Mouse (Mus musculus) cortical plate, adult 2 months (tissue): Measurements from ENCODE around the gene Prok1. TPM values are rescaled to one million over a fixed set of nuclear protein-coding genes. Genes with fewer than 3 reads are reported as not detected.

Experiments
- H3K27ac ChIP-seq: fragments of 200-500 bp; 2 replicates; pipeline ENCODE4 v1.5.1; 2012; ENCODE audit warnings: low read length, control low read depth, inconsistent platforms; ENCODE audit not compliant: insufficient read depth
- H3K4me1 ChIP-seq: fragments of 200-500 bp; 2 replicates; pipeline ENCODE4 v1.6.1; 2011; ENCODE audit warnings: low read length; ENCODE audit not compliant: control insufficient read depth, insufficient read depth
- H3K4me3 ChIP-seq: fragments of 200-500 bp; 2 replicates; pipeline ENCODE4 v1.5.1; 2011; ENCODE audit warnings: mild to moderate bottlenecking, low read length, control low read depth; ENCODE audit not compliant: insufficient read depth
- CTCF ChIP-seq: fragments of 200-500 bp; IDR thresholded peaks from 2 replicates; pipeline ENCODE4 v1.5.1; 2011; ENCODE audit warnings: mild to moderate bottlenecking, control low read depth, low read length; ENCODE audit not compliant: insufficient read depth; ENCODE audit errors: extremely low read depth
- POLR2A ChIP-seq: fragments of 200-500 bp; IDR thresholded peaks from 2 replicates; pipeline ENCODE4 v1.6.1; 2011; ENCODE audit warnings: mild to moderate bottlenecking, low read length, control low read depth; ENCODE audit not compliant: insufficient read depth; ENCODE audit errors: extremely low read depth
- polyA plus RNA-seq: library from polyadenylated mRNA; depleted of rRNA; stranded (reverse); fragments of >200 nt; gene quantifications from 2 replicates; pipeline ENCODE4 v1.2.3, GENCODE M21; 2012

The Prok1 gene
- polyA plus RNA-seq, 1 experiment: 0.10 TPM

DNA sequence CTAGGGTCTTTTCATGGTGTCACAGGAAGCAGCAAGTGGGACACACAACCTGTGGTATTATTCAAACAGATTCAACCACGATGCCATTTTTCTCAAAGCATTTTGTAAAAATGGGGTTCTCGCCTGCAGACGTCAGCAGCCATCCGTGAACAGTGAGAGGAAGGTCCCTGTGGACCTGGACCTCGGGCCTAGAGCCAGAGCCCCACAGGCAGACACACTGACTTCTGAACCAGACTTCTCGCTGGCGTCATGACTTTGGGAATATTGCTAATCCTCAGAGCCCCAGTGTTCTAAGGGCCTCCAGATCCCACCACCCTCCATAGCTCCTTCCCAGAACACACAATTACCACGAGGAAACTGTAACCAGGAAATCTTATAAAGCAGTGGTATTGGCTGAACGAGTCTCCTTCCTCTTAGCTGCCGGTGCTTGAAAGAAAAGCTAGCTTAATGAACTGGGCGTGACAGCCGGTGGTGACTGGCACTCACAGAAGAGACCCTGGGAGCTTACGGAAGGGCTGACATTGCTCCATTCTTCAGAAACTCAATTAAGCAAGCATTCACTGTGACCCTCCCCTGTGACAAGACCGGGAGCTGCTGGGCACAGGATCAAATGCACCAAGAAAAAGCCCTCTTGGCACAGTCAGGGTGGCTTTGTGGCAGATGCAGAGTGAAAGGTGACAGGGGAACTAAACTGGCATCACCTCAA, 2.0 kb upstream of the Prok1 start:
- TF ChIP-seq CTCF: no peak
- TF ChIP-seq POLR2A: no peak
- Histone ChIP-seq H3K4me1 (no peaks in the 10 kb centered on the region), H3K27ac (no peak overlapping the region), H3K4me3 (no peak overlapping the region)

DNA sequence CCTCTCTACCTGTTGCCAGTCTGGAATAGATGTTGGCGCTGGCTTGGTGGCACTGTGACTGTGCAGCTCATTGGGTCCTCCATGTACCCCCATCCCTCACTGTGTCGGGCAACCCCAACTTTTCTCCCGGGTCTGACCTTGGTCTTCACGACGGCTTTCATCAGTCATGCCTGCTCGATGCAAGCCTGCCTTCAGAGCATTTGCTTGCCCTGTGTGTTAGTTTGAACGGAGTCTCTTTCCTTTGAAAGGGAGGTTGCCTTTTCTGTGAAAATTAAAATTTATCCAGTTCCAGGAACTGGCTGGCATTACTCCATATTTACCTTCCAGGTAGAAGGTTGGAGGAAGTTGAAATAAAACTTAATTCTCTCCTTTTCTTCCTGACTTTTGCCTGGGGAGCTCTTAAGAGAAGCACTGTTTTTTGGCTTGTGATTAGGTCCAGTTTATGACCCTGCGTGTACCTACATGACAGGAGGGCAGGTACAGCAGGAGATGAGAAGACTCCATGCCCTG, 981 bp downstream of the Prok1 start:
- Histone ChIP-seq H3K27ac (no peak overlapping the region), H3K4me3 (no peak overlapping the region), H3K4me1 (no peaks in the 10 kb centered on the region)
- no peak for TF ChIP-seq POLR2A
- no peak for TF ChIP-seq CTCF

DNA sequence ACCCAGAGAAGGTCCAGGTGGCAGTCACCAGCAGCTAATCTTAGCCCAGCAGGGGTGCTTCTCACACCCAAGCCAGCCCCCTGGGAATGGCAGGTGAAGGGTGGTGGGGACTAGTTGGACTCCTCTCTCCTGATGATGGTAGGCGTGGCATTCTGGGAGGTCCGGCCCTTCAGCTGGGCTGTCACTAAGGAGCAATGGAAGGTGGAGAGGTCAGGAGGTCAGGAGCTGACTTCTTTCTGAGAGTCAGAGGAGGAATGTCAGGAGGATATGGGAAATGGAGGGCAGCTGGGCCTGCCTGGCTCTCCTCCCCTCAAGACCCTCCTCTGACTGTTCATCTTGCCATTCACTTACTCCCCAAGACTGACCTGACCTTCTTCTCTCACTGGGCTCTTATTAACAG, 1.5 kb downstream of the Prok1 start:
- no peak overlapping the region for H3K4me3 ChIP-seq
- no peak for TF ChIP-seq CTCF
- TF ChIP-seq POLR2A: no peak
- H3K4me1 ChIP-seq: no peaks in the 10 kb centered on the region
- H3K27ac ChIP-seq: no peak overlapping the region

DNA sequence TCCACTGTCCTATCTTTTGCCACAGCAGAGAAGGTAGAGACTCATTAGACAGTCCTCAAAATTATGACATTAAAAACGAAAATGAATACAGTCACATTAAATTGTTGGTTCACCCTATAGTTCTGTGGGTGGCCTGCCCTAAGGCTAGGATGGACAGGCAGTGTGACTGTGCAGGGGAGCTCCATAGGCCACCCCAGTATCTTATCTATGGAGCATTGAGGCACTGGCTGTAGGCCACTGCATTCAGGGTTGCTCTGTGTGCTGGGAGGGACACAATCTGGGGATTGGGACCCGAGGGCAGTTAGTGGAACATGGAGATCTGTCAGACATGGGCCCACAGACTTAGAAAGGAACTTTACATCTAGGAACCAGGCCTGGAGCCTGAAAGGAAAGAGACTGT, 5.6 kb downstream of the Prok1 start:
- Histone ChIP-seq H3K4me3 (no peak overlapping the region), H3K4me1 (no peaks in the 10 kb centered on the region), H3K27ac (no peak overlapping the region)
- no peak for TF ChIP-seq POLR2A
- no peak for TF ChIP-seq CTCF

DNA sequence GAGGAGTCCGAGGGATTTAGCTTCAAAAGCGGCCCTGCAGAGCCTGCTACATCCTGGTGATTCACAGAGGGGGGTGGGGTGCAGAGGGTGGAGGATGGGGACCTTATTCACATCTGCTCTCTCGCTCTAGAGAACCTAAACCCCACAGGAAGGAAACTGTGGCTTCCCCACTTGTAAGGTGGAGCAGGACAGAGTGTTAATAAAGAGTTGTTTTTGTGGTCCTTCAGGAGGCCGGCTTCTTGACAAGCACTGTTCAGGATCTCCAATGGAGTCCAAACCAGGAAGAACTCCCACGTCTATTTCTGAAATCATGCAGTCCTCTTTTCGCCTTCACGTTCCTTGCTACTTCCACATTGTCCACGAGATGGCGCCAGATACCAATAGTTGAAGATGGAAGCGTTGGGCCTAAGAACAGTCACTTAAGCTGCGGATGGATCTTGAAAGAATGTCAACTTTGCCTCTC, 6.1 kb downstream of the Prok1 start:
- no peaks in the 10 kb centered on the region for H3K4me1 ChIP-seq
- H3K4me3 ChIP-seq: no peak overlapping the region; the same call in 1 of the 2 replicates
- TF ChIP-seq POLR2A (no peak), CTCF (peak; percentile 97)
- no peak overlapping the region for H3K27ac ChIP-seq

DNA sequence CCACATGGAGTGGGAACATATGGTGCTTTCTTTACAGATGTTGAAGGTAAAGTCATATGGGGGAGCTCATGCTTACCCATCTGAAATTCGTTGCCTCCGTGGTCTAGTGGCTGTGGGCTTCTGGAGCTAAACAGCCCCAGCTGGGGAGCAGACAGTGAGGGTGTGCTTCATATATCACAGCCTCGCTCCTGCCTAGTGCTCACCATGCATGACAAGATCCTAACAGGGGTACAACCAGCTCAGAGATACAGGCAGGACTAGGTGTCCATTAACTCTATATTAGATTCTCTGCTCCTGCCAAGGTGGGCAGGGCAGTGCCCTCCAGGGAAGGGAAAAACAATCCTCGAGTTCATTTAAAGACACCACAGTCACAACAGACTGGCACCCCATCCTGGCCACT, 8.3 kb downstream of the Prok1 start:
- H3K27ac ChIP-seq: no peak overlapping the region
- no peak overlapping the region for H3K4me3 ChIP-seq
- no peaks in the 10 kb centered on the region for H3K4me1 ChIP-seq
- TF ChIP-seq CTCF (no peak), POLR2A (no peak)

DNA sequence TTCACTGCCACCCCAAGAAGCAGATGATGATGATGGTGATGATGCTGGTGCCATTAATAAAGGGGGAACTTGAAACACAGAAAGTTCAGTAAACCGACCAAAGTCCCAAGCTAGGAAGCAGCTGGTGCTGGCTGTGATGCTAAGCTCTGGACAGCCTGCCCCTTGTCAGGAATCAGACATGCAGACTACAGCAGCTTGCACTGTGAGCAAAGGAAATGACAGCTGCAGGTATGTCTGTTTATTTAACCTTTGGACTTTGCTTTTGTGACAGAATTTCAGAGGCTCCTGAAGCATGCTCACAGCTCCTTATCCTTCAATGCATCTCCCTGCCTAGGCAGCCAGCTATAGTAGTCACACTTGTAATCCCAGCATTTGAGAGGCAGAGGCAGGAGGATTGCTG, 9.0 kb downstream of the Prok1 start, which contains the start of gene A630076J17Rik:
Gene A630076J17Rik (plus strand): TSS at position 88 of the 400 bp plus-strand sequence.
- no peaks in the 10 kb centered on the region for H3K4me1 ChIP-seq
- no peak for TF ChIP-seq CTCF
- TF ChIP-seq POLR2A: no peak
- H3K4me3 ChIP-seq: no peak within 1 kb of the TSS
- no peak within 1 kb of the TSS for H3K27ac ChIP-seq

DNA sequence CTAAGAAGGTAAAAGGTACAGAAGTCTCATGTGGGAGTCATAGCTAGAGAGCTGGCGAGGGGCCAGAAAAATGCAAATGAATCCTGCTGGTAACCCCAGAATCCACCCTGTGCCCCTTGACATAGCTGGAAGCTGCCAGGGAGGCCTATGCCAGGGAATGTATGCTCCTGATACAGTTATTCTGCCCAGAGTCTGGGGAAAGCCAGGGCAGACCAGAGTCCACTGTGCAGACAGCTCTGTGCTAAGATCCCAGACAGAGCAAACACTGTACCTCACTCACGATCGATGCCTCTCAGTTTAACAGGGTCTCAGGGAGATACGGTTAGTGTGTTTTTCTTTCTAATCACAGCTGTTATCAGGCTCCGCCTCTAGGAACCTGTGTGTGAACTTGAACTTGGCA, 9.7 kb downstream of the Prok1 start:
- no peak overlapping the region for H3K4me3 ChIP-seq
- no peaks in the 10 kb centered on the region for H3K4me1 ChIP-seq
- TF ChIP-seq POLR2A: no peak
- no peak for TF ChIP-seq CTCF
- H3K27ac ChIP-seq: no peak overlapping the region

DNA sequence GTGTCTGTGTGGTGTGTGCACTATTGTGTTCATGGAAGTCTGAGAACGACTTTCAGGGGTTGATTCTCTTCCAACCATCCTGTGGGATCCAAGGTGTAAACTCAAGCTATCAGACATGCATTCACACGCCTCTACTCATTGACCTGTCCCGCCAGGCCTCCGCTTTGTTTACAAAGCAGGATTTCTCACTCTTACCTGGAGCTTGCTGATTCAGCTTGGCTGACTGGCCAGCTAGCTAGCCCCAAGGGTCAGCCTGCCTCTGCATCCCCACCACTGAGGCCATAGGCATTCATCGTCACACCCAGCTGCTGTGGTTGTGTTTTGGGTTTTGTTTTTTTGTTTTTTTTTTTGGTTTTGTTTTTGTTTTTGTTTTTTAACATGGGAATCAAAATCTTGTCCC, 10.3 kb downstream of the Prok1 start:
- no peak overlapping the region for H3K27ac ChIP-seq
- H3K4me1 ChIP-seq: no peaks in the 10 kb centered on the region
- TF ChIP-seq CTCF (no peak), POLR2A (no peak)
- no peak overlapping the region for H3K4me3 ChIP-seq

DNA sequence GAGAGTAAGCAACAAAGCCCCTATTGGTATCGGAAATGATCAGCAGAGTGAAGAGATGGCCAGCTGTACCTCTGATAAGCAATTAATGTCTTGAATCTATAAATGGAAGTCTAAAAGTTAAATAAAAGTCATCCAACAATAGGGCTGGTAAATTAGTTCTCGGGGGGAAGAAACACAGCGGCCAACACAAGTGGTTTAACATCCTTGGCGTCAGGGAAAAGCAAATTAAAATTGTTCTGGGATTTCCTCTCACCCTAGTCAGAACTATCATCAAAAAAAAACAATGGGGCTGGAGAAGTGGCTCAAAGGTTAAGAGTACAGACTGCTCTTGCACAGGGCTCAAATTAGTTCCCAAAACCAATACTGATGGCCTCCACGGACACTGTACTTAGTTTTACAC, 13.7 kb downstream of the Prok1 start:
- Histone ChIP-seq H3K4me1 (no peaks in the 10 kb centered on the region), H3K27ac (no peak overlapping the region), H3K4me3 (no peak overlapping the region)
- TF ChIP-seq POLR2A: no peak
- TF ChIP-seq CTCF: no peak
